Mouse (Mus musculus) ES-CJ7 (cell line): ENCODE data around the gene Arhgap42.

Experiments used
- DNase-seq: peaks from one replicate; pipeline ENCODE4 v3.0.0; 2011; ENCODE audit warnings: low read depth, low spot score

Arhgap42 gene

DNA sequence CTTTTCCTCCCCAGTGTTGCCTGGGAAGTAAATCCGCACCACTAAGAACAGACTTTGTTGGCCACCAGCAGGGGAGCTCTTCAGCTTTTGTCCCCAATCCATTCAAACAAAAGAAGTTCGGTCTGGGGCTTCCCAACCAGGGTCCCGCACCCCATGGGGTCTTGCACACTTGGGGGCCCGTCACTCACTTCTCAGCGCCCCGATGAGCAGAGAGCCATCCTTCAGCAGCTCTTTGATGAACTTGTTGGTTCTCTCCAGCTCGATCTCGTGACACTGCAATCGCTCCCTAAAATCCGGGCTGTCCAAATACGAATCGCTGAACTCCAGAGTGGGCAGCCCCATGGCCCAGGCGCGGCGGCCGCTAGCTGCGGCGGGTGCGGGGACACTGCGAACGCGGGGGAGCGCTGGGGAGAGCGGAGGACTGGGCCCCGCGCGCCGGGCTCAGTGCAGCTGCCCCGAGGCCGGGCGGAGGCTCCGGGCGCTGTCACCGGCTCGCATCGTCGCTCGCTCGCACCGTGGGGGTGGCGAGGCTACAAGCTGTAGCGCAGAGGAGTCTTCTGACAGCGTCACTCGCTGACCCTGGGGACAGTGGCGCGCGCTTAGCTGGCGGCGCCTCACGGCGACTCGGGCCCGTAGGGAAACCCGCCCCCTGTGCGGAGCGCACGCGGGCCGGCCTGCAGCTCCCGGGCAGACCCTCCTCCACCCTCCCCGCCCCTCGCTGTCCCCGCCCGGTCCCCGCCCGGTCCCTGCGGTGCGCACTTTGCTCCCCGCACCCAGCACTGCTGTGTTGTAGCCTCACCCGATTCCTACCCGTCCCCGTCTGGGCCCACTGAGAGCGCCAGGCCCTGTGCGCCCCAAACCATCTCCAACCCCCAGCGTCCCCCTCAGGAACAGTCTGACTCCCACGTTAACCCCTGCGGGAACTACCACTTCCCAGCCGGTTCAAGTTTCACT is at the start of gene Arhgap42:
Gene Arhgap42, minus strand, starts transcription at position 664 of the 954 bp plus-strand sequence.
- DNase-seq, result peak; percentile 86

DNA sequence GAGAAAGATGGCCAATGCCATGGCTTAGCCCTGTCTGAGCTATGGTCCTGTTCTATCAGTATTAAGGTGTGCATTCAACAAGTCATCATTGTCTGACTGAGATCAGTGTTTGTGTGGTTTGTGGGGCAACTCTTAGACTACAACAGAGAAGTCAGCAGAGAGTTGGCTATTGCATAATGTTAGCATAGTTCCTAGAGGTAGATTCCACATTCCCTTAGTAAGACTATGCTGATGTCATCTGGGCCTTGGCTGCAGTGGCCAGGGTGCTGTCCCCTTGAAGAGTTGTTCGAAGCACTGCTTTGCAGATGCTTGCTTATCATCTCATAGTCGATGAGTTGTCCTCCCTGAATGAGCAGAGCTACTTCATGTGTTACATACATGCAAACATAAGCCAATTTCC is 49.2 kb upstream of the Arhgap42 start:
- no peak for DNase-seq

DNA sequence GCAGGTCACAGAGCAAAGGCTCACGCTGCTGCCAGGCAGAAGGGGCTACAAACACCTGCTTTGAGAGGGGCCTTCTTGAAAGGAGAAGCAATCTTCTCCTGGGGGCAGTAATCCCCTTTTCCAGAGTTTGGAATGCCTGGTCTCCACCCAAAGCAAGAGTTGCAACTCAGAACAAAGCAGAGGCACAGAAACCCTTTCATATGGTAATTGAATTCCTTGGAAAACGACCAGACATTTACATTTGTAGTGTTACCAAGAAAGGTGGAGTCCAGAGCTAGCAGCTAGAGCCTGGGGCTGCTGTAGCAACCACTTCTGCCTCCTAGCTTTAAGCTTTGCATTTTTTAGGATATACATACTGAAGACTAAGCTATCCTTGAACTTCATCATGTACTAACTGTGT is 30.4 kb upstream of the Arhgap42 start:
- peak; percentile 98 for DNase-seq

DNA sequence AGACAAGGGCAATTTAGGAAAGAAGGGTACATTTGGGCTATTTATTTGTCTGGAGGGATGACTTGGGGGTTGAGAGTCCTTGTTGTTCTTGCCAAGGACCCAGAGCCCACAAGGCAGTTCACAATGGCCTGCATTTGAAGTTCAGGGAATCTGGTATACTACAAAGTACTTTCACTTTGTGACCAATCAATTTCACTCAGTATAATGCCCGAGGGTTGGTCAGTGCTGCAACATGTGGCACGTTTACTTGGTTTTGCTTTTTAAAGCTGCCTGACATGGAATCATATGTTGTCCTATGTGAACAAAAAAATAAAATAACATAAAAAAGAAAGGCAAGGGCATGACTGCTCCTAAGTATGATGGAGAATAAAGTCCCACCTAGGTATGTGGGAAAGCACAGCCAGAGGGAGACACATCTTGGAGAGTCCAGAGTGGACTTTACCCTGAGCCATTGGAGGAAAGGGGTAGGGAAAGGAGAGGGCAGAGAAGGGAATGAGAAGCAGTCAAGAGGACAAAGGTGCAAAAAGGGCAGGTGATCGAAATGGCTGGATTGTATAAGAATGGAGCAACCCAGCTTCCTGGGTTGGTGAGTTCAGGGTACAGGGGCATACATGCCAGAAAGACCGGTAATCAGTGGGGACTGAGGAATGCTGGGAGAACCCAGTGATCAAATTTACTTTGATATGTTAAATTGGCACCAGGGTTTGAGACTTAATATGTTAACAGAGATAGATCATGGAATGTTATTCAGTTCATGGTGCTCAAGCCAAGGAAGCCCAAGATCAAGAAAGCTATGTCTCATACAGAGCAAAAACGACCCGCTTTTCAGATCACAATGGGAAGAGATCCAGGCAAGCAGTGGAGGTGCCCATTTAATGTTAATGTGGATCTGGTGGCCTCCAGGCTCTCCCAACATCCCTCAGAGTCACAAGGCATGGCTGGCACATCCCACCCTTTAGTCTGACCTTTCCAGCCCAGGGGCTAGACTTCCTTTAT is 29.0 kb upstream of the Arhgap42 start:
- peak; percentile 68 for DNase-seq

DNA sequence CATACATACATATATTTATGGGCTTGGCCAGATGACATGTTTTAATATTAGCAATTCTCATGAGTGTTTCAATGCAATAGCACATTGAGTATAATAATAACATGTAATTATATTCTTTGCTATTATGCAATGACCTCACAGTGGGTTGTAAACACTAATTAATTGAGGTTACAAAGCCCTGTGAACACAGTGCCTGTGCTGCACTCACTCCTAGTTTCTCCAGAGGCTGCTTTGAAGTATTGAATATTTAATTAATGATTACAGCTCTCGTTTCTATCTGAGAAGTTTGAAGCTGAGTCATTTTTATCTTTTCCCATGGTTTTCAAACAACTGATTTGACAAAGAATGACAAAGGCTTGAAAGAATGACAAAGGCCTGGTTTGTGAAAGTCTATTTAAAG is 24.6 kb upstream of the Arhgap42 start:
- no peak for DNase-seq

DNA sequence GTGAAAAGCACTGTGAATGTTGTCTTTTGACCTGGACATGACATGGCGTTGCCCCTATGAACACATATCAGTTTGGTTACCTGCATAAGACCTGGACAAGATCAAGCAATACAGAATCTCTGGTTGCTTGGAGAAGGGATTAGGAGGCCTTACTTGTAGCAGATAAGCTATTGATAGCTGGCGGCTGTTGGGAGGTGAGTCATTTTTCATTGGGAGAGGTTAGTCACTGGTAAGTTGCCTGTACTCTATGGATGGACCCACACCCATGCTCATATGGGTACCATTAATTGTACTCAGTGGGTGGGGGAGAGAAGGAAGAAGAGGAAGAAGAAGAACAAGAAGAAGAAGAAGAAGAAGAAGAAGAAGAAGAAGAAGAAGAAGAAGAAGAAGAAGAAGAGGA is 23.6 kb upstream of the Arhgap42 start:
- no peak for DNase-seq

DNA sequence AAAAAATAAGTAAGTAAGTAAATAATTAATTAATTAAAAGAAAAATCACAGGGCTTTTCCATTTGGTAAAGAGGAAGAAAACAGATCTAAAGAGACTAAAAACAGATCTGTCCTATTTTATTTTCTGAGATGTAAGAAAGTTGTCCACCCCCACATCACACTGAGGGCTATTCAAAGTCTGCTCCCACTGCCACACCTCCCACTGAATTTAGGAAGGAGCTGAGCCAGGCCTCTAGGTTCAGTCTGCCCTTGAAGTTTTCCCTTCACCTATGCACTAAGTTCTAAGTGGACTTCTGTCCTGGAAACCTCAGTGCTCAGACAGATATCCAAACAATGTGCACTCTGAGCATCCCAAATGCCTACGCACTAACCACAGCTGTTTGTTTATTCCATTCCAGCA is 15.9 kb upstream of the Arhgap42 start:
- no peak for DNase-seq

DNA sequence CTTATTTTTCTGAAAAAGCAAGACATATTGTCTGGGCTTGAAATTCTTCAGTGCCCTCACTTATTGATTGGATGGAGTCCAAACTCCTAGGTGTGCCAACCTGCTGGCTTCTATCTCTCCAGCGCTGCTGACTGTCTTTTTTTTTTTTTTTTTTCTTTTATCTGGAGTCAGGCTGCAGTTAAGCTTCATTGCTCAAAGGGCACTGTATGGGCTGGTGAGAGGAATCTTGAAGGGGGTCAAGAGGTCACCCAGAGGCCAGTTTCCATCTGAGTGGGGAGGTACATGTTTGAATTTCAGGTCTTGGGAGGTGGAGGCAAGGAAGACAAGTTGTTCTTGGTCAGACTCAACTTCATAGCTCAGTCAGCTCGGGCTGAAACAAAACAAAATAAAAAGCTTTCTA is 9.6 kb upstream of the Arhgap42 start:
- DNase-seq, result no peak

DNA sequence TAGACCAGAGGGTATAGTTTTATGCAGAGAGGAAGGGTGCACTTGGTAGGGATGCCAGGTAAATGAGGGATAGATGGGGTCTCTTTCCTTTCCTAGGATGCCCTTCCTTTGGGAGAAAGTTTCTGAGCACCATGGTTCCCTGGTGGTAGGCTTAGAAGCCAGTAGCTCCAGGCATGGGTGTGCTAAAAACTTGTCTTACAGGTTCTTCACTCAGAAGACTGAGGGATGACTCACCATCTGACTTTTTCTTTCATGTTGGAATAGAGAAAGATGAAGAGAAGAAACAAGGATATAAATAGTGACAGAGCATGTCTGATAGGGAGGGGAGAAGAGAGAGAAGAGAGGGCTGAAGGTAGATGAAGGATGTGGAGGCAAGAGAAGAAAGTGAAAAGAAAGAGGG is 7.1 kb upstream of the Arhgap42 start:
- no peak for DNase-seq

DNA sequence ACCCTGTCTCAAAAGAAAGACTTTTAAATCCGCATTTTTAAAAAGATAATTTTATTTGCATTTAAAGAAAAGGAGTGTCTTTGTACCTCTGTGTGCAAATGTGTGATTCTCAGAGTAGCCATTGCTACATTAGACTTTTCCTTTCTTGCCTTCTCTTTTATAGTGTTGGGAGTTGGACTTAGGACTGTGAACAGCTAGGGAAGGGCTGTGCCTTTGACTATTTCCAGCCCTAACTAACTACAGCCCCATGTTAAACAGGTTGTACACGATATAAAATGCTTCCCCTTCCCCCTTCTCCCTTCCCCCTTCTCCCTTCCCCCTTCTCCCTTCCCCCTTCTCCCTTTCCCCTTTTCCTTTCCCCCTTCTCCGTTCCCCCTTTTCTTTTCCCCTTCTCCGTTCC is 4.9 kb upstream of the Arhgap42 start:
- DNase-seq, result no peak

DNA sequence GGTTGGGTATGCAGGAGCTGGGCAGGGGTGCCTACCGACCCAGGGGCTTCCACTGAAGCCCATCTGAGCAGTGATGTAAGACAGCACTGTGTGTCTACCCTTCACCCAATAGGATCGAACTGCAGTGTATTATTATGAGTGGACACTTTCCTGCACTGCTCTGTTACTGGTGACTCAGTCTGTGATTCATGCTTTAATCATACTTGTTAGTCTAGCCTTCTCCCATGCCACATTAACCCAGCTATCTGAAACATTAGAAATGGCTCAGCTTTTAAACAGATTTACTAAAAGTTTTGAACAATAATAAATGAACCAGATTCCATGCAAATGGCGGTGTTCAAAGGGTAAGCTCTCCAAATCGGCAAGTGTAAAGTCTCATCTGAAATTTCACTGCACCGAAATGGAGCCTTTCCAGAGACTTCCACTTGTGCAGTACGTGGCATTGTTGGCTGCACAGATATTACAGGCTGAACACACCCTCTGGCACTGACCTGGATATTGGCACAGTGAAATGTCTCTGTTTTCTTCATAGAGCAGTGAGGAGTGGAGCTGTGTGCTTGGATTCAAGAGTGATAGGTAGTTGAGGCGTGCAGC is 2.4 kb upstream of the Arhgap42 start:
- no peak for DNase-seq

DNA sequence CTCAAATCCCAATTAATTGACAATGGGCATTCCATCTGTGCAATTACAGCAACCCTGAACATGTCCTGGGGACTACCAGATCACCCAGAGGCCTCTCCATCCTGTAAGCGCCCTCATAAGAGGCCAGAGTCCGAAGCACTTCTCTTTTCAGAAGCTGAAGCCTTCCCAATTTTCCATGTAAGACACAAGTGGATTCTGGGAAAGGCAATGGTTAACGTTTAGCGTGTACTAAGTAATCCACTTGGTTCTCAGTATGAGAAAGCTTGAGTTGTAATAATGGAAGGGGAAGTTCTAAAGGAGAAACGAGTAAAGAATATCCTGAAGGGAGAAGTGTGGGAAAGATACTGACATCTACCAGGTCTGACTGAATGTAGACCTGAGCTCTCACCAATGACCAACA is 1.4 kb downstream of the Arhgap42 start:
- DNase-seq, result no peak

DNA sequence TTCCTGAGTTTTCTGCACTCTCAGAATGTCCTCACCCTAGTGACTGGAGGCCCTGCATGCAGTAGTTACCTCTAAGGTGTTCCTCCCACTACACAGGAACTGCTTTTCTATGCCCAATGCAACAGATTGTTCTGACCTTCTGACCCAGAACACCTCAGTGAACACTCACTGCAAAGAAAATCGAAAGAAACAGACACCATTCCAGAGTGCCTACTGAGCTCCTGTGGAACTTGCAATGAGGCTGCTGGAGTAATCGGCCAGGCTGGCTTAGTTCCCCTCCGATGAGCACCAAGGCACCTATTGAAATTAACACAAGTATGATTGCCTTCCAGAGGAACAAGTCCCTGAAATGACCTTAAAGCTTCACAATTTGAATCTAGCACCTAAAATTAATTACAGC is 9.2 kb downstream of the Arhgap42 start:
- DNase-seq, result no peak

DNA sequence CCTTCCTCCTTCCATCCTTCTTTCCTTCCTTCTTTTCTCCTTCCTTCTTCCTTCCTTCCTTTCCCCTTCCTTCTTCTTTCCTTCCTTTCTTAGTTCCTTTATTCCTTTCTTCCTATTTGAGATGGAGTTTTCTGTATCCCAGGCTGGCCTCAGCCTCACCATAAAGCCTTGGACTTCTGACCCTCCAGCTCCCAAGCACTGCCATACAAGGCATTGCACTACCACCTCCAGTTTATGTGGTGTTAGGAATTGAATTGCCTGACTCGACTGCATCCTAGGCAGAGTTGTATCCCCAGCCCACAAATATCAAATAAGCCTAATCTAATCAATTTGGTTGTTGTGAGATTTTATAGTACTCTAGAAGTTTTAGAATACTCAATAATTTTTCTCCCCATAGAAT is 14.1 kb downstream of the Arhgap42 start:
- DNase-seq, result no peak

DNA sequence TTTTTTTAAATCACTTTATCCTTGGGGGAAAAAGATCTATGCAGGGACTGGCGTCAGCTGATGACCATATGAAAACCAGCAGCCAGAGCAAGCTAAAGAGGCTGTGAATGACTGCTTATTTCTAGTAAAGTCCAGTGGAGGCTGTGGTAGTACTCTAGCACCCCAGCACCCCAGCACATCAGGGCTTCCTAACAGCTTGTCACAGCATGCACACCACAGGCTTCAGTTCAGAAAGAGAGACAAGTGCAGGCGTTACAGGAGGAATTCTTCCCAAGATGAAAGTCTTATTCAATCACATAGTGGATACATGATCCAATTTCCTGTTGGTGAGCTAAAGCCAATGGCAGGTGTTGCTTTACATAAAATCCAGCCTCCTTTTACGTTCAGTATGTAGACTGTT is 15.5 kb downstream of the Arhgap42 start:
- DNase-seq, result no peak

DNA sequence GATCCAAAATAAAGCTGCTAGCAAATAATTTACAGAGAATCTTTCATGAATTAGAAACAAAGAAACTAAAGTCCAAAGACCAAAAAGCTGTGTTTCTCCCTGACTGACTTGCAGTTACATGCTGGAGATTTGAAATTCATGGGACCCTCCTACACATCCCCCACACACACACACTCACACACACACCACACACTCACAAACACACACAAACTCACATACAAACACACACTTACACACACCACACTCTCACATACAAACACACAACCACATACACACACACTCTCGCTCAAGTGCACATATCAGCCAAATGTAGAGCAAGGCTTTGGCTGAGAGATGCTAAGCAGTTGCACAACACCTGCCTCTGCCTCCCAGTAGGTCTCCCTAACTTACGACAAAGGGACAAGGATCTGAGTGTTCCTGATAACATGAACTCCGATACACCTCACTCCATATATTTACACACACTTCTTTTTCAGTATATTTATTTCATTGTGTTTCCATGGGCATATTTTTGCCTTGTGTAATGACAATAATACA is 16.9 kb downstream of the Arhgap42 start:
- no peak for DNase-seq

DNA sequence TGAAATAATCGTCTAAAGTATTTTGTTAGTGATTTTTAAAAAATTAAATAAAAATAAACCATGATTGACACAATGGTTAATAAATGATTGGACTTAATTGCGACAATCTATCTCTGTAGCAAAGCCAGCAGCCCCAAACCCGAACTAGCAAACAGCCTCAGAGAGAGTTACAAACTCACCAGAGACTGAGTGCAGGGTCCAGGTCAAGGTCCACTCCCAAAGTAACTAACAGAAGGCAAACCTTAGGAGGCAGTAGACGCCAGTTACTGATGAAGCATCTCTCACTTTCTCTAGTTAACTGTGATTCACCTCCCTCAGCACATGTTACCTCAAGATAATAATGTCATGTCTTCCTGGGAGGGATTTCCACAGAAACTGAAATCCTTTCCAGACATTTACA is 17.7 kb downstream of the Arhgap42 start:
- no peak for DNase-seq

DNA sequence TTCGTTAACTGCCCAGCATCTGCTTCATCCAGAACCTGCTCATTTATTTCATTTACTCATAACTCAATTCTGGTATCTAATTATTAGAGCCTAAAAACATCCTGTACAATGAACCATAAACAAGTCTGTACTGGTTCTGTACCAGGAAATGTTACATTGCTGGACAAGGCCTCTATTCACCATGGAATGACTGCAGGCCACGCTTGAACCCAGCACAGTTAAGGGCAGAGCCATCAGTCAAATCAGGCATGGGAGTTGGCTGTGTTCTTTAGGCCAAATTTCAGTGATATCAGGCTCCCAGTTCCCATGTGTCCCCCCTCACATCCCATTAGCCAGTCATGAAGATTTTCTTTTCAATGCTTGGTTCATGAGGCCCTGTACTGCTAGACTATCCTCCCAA is 20.6 kb downstream of the Arhgap42 start:
- DNase-seq, result no peak

DNA sequence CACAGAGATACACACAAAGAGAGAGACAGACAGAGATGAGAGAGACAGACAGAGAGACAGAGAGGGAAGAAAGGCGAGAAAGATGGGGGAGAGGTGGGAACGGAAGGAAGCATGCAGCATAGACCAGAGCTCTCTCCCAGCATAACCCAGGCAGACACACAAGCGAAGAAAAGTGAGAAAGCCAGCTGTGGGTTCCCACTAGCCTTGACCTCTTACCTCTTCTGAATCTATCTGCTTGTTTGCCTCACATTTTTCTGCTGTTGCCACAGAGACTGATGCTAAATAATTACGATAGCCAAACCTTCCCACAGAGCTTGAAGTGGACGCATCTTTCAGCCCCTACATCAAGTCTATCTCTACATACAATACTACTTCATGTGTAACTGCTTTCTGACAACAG is 24.1 kb downstream of the Arhgap42 start:
- DNase-seq, result no peak

DNA sequence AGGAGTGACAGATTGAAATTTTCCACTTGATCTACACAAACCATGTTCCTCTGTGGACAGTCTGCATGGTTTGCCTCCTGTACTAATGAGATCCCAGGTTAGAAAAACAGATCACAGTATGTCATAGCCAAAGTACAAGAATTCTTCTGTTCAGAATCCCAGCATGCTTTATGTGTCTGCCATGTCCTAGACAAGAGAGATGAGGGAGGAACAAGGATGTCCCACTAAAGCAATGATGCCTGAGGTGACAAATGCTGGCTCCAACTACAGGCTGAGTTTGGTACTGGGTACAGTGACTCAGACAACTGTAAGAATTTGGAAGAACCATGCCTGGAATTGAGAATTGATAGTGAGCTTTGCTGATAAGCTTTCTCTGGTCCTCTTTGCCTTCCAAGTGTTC is 24.6 kb downstream of the Arhgap42 start:
- DNase-seq, result peak; percentile 11

DNA sequence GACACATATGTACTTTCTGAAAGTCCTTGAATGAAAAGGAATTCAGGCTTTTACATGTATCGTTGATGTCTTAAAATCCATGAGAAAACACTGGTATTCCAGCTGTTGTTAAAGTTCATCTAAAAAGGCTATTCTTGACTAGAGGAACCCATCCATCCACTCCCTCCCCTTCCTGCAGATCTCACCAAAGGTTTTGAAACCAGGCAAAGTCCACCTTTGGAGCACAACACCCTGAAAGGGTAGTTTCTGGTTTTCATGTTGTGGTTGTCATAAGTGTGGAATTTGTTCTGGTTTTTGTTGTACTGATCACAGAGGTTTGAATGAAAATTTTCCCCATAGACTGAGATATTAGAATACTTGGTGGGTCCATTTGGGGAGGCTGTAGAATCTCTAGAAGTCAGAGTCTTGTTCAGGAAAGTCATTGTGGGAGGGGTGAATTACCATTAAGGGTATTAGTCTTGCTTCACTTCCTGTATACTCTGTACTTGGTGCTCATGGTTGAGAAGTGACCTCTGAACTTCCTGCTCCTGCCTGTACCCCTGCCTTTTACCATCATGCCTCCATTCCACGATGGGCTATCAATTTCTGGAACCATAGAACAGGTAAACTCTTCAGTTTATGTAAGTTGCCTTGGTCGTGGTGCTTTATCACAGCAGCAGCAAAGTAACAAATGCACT is 27.4 kb downstream of the Arhgap42 start:
- DNase-seq, result no peak
